Mouse (Mus musculus): ENCODE measurements around the gene Prdm11. TPM values are rescaled to one million over a fixed set of nuclear protein-coding genes. Genes with fewer than 3 reads are reported as not detected.

Prdm11 gene
- total and polyA plus RNA-seq, 2 experiments, result 0.46 to 0.73 TPM

DNA sequence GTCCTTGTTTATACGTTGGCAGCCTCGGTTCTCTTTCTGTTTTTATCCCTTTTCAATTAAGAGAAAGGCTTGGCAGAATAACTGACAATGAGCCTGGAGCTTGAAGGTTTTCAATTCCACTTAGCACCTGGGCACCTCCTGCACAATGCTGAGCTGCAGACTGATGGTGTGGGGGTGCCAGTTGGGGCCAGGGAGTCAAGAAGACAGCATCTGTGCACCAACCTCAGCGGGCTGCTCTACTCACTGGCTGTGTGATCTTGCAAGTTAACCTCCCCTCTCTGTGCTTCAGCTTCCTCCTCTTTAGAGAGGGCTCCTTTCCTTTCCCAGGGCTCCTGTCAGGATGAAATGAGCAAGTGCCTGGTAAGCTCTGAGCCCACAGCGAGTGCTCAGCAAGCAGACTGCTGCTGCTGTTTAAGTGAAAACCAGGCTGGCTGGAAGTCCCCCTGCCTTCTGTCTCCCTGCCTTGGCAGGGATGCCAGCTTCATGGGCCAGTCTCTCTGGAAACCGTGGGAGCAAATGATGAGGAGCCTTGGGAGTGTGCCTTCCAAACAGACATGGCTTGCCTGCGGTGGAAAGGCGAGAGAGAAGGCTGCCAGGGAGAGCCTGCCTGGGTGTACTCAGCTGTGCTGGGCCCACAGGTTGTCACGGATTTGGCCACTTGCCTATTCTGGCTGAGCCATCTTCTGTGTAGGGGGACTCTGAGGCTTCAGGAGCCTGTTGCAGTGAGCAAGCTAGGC, 39.5 kb upstream of the Prdm11 start:
- Histone ChIP-seq H3K27ac (replicated peaks; ENCODE audit: insufficient read depth, low read depth, low read length) (no peak overlapping the region), H3K79me2 (ENCODE audit: control insufficient read depth, insufficient read depth, low read length) (no peaks in the 10 kb centered on the region), H3K9ac (ENCODE audit: low read depth, low read length) (no peak overlapping the region), H3K27me3 (ENCODE audit: control insufficient read depth, insufficient read depth, low read length) (no peaks in the 10 kb centered on the region), H3K4me1 (ENCODE audit: control insufficient read depth, insufficient read depth, low read length) (no peaks in the 10 kb centered on the region), H3K4me3 (ENCODE audit: insufficient read depth, low read depth, low read length) (no peak overlapping the region), H3K36me3 (ENCODE audit: control insufficient read depth, insufficient read depth, low read length) (no peaks in the 10 kb centered on the region)
- no peak for DNase-seq (ENCODE audit: extremely low read depth, low read depth, low spot score)
- WGBS, result 62% methylated on average over 8 of the region's 8 CpGs
- no peak for TF ChIP-seq POLR2A (IDR thresholded peaks at IDR 0.05; ENCODE audit: extremely low read depth, insufficient read depth, low read length)
- no peak for TF ChIP-seq CTCF (IDR thresholded peaks at IDR 0.05; ENCODE audit: low read depth, low read length)

DNA sequence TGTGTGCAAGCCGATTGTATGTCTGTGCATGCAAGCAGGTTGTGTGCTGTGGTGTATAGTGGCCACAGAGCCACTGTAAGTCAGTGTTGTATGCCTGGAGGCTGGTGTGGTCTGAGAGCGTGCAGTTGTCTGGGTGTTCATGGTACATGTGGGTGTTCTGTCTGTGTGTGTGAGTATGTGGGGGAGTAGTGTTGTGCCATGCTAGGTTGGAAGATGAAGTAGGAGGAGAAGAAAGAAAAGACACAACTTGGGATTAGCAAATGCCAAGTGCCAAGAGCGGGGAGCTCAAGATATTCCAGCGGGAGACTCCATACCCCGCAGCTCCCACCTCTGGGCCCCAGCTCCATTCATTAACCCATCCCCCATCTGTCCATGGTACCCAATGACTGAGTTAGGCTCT, 38.5 kb upstream of the Prdm11 start:
- Histone ChIP-seq H3K27me3 (ENCODE audit: control insufficient read depth, insufficient read depth, low read length) (no peaks in the 10 kb centered on the region), H3K4me3 (ENCODE audit: insufficient read depth, low read depth, low read length) (no peak overlapping the region), H3K27ac (replicated peaks; ENCODE audit: insufficient read depth, low read depth, low read length) (no peak overlapping the region), H3K9ac (ENCODE audit: low read depth, low read length) (no peak overlapping the region), H3K4me1 (ENCODE audit: control insufficient read depth, insufficient read depth, low read length) (no peaks in the 10 kb centered on the region), H3K79me2 (ENCODE audit: control insufficient read depth, insufficient read depth, low read length) (no peaks in the 10 kb centered on the region), H3K36me3 (ENCODE audit: control insufficient read depth, insufficient read depth, low read length) (no peaks in the 10 kb centered on the region)
- 86% methylated on average over 5 of the region's 5 CpGs for WGBS
- TF ChIP-seq CTCF (IDR thresholded peaks at IDR 0.05; ENCODE audit: low read depth, low read length), result no peak
- no peak for DNase-seq (ENCODE audit: extremely low read depth, low read depth, low spot score)

- no peak for DNase-seq (ENCODE audit: extremely low read depth, low read depth, low spot score)
- Histone ChIP-seq H3K27ac (replicated peaks; ENCODE audit: insufficient read depth, low read depth, low read length) (no peak overlapping the region), H3K36me3 (ENCODE audit: control insufficient read depth, insufficient read depth, low read length) (no peaks in the 10 kb centered on the region), H3K9ac (ENCODE audit: low read depth, low read length) (no peak overlapping the region), H3K27me3 (ENCODE audit: control insufficient read depth, insufficient read depth, low read length) (no peaks in the 10 kb centered on the region), H3K4me3 (ENCODE audit: insufficient read depth, low read depth, low read length) (no peak overlapping the region), H3K79me2 (ENCODE audit: control insufficient read depth, insufficient read depth, low read length) (no peaks in the 10 kb centered on the region), H3K4me1 (ENCODE audit: control insufficient read depth, insufficient read depth, low read length) (no peaks in the 10 kb centered on the region)
- TF ChIP-seq CTCF (IDR thresholded peaks at IDR 0.05; ENCODE audit: low read depth, low read length) (no peak), POLR2A (IDR thresholded peaks at IDR 0.05; ENCODE audit: extremely low read depth, insufficient read depth, low read length) (no peak)
- WGBS, result 51% methylated on average over 4 of the region's 4 CpGs
Observed at GRCm38 (mm10) chr2:93083317-93083716, 37.4 kb upstream of the Prdm11 start.

GRCm38 (mm10) chr2:93082846-93083245, 36.9 kb upstream of the Prdm11 start:
- DNase-seq (ENCODE audit: extremely low read depth, low read depth, low spot score), result no peak
- TF ChIP-seq CTCF (IDR thresholded peaks at IDR 0.05; ENCODE audit: low read depth, low read length) (no peak), POLR2A (IDR thresholded peaks at IDR 0.05; ENCODE audit: extremely low read depth, insufficient read depth, low read length) (no peak)
- no peaks in the 10 kb centered on the region for H3K4me1 ChIP-seq (ENCODE audit: control insufficient read depth, insufficient read depth, low read length)
- no peak overlapping the region for H3K27ac ChIP-seq (replicated peaks; ENCODE audit: insufficient read depth, low read depth, low read length)
- no peaks in the 10 kb centered on the region for H3K27me3 ChIP-seq (ENCODE audit: control insufficient read depth, insufficient read depth, low read length)
- H3K9ac ChIP-seq (ENCODE audit: low read depth, low read length), result no peak overlapping the region
- H3K79me2 ChIP-seq (ENCODE audit: control insufficient read depth, insufficient read depth, low read length), result no peaks in the 10 kb centered on the region
- H3K36me3 ChIP-seq (ENCODE audit: control insufficient read depth, insufficient read depth, low read length), result no peaks in the 10 kb centered on the region
- H3K4me3 ChIP-seq (ENCODE audit: insufficient read depth, low read depth, low read length), result no peak overlapping the region
- 77% methylated on average over 3 of the region's 3 CpGs for WGBS

GRCm38 (mm10) chr2:93080871-93081608, 35.1 kb upstream of the Prdm11 start:
- peak; percentile 13 for DNase-seq (ENCODE audit: extremely low read depth, low read depth, low spot score)
- Histone ChIP-seq H3K36me3 (ENCODE audit: control insufficient read depth, insufficient read depth, low read length) (no peaks in the 10 kb centered on the region), H3K4me3 (ENCODE audit: insufficient read depth, low read depth, low read length) (no peak overlapping the region), H3K27me3 (ENCODE audit: control insufficient read depth, insufficient read depth, low read length) (no peaks in the 10 kb centered on the region), H3K9ac (ENCODE audit: low read depth, low read length) (no peak overlapping the region), H3K27ac (replicated peaks; ENCODE audit: insufficient read depth, low read depth, low read length) (no peak overlapping the region), H3K79me2 (ENCODE audit: control insufficient read depth, insufficient read depth, low read length) (no peaks in the 10 kb centered on the region), H3K4me1 (ENCODE audit: control insufficient read depth, insufficient read depth, low read length) (no peaks in the 10 kb centered on the region)
- WGBS, result 66% methylated on average over 5 of the region's 5 CpGs
- TF ChIP-seq CTCF (IDR thresholded peaks at IDR 0.05; ENCODE audit: low read depth, low read length) (no peak), POLR2A (IDR thresholded peaks at IDR 0.05; ENCODE audit: extremely low read depth, insufficient read depth, low read length) (no peak)

GRCm38 (mm10) chr2:93079394-93079793, 33.4 kb upstream of the Prdm11 start:
- no peaks in the 10 kb centered on the region for H3K79me2 ChIP-seq (ENCODE audit: control insufficient read depth, insufficient read depth, low read length)
- H3K27ac ChIP-seq (replicated peaks; ENCODE audit: insufficient read depth, low read depth, low read length), result no peak overlapping the region
- WGBS, result 67% methylated on average over 4 of the region's 4 CpGs
- DNase-seq (ENCODE audit: extremely low read depth, low read depth, low spot score), result no peak
- H3K4me3 ChIP-seq (ENCODE audit: insufficient read depth, low read depth, low read length), result no peak overlapping the region
- H3K4me1 ChIP-seq (ENCODE audit: control insufficient read depth, insufficient read depth, low read length), result no peaks in the 10 kb centered on the region
- H3K9ac ChIP-seq (ENCODE audit: low read depth, low read length), result no peak overlapping the region
- no peaks in the 10 kb centered on the region for H3K36me3 ChIP-seq (ENCODE audit: control insufficient read depth, insufficient read depth, low read length)
- no peaks in the 10 kb centered on the region for H3K27me3 ChIP-seq (ENCODE audit: control insufficient read depth, insufficient read depth, low read length)
- TF ChIP-seq CTCF (IDR thresholded peaks at IDR 0.05; ENCODE audit: low read depth, low read length) (no peak), POLR2A (IDR thresholded peaks at IDR 0.05; ENCODE audit: extremely low read depth, insufficient read depth, low read length) (no peak)
